Mouse (Mus musculus) right cerebral cortex, postnatal 14 days (tissue): ENCODE data around the gene Lrig1.

ENCODE experiments used
- DNase-seq: peaks from one replicate; pipeline ENCODE4 v3.0.0; 2022

Lrig1 gene

DNA sequence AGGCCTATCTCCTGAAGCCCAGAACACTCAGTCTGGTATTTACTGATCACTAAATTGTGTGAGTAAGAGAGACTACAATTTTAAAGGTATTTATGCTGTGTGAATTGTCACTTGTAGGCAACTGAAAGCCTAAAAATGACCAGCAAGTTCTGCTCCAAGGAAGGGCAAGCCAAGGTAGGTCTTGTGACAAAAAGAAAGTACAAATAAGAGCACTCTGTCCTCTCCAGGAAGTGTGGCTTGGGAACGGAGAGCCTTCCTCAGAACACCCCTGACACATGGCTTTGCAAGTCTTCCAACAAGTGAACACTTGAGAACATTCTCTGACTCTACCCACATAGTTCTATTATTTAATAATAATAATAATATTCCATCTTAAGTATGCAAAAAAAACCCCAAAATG is 2.5 kb downstream of the Lrig1 start:
- DNase-seq: no peak

DNA sequence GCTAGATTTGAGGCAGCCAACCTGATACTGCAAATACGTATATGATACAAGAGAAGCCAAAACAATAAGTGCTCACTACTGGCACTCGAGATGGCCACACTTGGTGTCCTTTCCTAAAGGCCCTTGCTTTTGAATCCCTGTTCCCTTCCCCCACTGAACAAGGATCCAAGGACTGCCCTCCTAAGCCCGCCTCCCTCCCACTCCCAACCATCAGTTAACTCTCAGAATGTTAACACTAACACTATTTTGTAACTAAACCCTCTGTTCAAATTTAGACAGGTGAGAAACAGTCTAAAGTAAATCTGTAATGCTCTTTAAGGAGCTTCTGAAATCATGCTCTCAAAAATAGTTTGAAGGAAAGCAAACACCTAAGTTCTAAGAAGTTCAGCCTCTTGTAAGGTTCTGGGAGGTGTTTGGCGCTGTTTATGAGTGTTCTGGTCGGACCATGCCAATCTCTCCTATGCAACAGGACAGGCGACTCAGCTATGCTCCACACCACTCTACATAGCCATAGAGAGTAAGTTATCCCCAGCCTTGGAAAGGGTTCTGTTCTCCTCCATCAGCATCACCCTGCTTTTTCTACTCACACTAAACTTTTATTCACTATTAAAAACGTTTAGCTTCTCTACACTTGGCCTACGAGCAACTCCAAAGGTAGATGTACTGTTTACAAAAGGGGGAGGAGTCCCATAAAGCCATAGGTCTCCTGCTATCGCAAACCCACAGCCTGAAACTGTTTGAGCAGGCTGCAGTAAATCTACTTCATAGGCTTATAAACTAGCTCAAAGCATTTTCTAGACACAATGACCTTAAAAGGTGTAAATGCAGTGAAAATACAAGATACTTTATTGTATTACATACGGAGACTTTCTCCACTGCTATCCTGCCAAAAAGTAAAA is 3.5 kb downstream of the Lrig1 start:
- no peak for DNase-seq

DNA sequence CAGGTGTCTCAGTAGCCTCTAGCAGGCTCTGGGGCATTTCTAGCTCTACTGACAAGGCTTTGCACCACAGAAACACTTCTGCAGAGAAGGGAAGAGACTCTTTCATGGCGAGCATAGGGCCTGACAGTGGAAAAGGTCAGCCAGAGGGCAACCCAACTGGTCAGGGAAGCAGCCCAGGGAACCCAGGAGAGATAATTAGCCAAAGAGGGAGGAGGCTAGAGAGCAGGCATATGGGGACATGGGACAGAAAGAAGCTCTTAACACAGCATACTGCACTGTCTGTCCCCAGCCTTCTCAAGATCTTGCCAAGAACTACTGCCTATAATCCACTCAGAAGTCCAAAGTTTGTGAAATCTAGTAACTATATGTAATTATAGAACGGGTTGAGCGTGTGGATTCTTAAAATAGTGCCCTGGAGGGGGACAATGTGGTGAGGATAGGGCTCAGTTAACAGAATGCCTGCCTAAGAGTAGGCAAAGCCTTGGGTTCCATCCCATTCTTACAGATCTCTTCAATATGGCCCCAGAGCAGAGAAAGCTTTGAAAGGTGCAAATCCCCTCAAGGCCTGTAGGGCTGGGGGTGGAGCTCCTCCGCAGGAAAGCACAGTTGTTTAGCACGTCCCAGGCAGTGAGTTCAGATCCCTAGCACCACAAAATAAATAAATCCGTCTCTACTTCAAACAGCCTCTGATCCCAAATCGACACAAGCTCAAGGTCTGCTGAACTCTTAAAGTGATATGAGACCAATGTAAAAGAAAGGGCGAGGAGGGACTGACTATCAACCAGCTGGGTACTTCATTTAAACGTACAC is 4.6 kb downstream of the Lrig1 start:
- no peak for DNase-seq

DNA sequence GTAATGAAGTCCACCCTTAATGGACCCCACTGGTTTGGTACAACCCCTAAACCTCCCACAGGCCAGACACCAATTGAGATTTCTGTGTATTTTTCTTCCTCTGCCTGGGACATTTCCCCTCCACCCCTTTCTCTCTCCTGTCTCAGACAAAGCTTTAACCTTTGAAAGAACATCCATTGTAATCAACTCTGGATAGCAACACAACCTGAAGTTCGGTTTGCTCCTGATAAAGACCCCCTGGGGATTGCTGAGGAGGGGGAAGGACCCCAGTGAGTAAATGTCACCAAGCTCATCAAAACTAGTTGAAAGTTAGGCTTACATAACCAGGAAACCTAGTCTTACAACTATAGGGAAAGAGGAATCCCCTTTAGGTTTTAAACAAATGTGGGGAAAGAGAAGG is 5.5 kb downstream of the Lrig1 start:
- no peak for DNase-seq

- DNase-seq: no peak
Observed at GRCm38 (mm10) chr6:94693091-94693490, 6.9 kb downstream of the Lrig1 start.

DNA sequence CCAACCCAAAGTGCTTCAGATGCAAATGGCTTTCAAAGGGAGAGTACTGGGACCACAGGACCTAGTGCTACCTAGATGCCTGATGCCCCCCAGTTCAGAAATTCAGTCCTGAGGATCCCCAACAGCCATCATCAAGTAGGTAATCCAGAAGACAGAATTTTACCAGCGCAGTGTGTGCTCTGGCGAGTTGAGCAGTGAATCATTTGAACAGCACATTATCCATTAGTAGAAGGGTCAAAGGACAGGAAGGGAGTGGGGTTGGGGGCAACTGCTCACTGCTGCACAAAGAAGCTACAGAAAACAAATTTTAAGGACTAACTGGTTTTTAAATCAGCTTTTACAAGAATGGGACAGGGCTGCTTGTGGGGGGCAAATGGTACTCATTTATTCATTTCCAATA is 8.0 kb downstream of the Lrig1 start:
- no peak for DNase-seq

GRCm38 (mm10) chr6:94690247-94690646 is 9.7 kb downstream of the Lrig1 start:
- DNase-seq: no peak

- DNase-seq: no peak
Observed at GRCm38 (mm10) chr6:94688722-94689121, 11.2 kb downstream of the Lrig1 start.

DNA sequence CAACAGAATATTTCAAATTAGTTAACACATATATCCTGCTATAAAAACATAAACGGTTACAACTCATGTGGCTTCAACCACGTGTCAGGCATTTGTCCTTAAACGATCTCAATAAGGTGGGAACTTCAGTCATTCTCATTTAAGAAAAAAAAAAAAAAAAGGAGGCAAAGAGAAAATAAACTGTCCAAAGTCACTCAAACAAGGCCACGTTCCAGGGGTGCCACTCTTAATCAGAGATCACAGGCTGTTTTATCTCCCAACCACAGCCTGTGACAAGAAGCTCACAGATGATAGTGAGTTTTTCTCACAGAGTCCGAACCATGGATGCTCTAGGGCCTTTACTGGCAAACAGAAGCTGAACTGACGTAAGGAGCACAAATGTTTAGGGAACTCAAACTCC is 13.9 kb downstream of the Lrig1 start:
- no peak for DNase-seq

DNA sequence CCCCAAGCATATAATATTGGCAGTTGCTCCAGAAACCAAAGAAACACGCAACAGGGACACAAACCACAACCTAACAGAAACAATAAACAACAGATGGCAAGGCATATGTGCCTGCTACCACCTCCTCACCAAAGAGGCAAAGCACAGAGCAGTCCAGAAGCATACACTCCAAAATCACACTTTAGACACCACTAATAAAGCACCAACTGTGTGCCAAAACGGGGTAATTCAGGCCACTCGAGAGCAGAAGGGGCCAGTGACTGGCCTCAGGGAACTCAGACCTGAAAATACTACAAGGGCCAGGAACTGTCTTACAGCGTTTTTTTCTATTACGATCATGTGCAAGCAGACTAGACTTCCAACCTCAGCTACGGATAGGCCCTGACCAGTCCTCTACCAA is 14.3 kb downstream of the Lrig1 start:
- no peak for DNase-seq

DNA sequence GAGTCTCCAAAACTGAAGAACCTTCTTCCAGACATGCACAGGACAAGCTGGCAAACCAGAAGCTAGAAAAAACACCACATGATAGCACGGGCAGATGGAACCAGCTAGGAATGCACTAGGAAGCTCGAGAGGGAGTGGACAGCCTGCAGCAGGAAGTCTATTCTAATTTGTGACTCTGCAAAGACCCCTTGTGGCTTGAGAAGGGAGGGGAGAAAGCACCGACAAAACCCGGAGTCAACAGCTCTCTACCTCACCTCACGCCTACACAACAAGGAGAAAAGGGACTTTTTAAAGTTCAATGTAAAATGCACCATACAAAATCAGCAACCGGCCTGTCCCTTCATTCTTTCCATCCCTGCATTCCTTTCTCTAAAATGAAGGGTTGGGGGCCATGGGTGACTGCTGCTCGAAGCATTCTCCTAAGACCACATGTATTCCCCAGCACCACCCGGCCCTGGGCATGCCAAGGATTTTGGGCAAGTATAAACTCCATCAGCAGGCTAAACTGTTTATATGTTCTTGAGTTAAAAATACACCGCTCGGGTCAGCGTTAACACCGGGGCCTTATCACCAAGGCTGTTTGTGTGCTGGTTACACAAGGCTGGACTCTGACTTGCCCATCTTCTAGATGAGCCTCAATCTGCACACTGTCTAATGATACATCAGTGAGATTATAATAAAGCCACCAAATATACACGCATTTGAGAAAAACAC is 15.0 kb downstream of the Lrig1 start:
- no peak for DNase-seq

DNA sequence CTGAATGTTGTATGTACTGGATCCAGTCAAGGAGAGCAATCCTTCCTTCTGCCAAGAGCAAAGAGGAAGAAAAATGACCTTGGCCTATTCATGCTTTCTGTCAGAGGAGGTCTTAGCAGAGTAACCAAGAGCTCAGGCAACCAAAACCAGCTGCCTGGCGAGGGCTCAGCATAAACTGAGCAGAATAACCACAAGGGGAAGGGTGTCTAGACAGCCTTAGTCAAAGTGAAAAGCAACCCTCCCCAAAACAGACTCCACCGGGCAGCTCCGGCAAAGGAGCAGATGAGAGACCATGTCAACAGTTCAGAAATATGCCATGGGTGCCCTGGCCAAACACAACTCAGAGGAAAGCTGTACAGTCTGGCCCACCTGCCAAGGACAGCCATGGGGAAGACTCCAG is 16.3 kb downstream of the Lrig1 start:
- DNase-seq: no peak

GRCm38 (mm10) chr6:94682270-94682618 is 17.7 kb downstream of the Lrig1 start:
- no peak for DNase-seq

DNA sequence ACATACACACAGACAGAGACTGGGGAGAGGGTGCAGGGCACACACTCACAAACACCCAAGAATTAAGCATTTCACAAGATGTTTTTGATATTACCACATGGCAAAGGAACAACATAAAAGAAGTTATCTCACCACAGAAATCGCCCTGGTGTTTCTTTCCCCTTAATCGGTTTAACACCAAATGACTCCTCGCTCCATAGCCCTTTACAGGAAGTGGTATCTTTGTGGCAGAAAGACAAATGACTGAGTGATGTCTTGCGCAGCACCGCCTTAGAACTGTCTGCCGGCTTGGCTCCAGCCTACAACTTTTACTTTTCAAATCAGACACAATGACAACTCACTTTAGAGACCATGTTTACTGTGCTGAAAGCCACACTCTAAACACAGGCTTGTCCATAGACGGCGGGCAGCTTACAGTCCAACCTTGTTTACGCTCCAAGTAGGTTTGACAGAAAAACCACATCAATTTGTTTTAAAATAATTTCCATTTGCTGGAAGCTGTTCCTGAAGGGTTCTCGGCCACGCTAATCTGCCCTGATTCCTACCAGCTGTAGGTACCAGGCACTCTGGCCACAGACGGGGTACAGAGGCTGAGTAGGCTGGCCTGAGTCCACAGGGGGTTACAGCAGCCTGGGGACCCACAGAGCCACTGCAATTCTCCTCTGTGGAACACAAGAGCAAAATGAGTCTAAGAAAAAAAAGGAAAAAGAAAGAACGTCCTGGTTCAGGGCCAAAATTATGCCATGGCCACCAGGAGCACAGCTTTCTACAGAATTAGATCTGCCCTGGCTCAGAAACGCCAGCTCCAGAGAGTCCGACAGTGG is 18.3 kb downstream of the Lrig1 start:
- DNase-seq: no peak

GRCm38 (mm10) chr6:94680760-94681445 is 19.1 kb downstream of the Lrig1 start:
- no peak for DNase-seq

DNA sequence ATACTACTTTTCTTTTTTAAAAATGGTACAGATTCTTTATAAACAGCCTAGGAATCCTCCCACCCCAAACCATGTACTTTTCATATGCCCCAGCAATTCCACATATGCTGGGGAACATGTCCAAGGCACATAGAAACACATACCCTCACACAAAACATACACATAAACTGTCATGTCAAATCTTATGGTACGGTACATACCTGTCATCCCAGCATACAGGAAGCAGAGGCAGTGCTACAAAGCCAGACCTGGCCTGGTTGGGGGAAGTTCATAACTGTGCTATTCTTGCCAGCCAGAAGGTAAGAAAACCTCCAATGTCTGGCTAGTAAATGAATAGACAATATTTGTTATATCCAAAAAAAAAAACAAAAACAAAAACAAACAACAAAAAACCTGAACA is 20.7 kb downstream of the Lrig1 start:
- DNase-seq: no peak

- DNase-seq: no peak
Observed at GRCm38 (mm10) chr6:94678377-94679164, 21.4 kb downstream of the Lrig1 start.

- no peak for DNase-seq
Observed at GRCm38 (mm10) chr6:94677448-94677847, 22.5 kb downstream of the Lrig1 start.

DNA sequence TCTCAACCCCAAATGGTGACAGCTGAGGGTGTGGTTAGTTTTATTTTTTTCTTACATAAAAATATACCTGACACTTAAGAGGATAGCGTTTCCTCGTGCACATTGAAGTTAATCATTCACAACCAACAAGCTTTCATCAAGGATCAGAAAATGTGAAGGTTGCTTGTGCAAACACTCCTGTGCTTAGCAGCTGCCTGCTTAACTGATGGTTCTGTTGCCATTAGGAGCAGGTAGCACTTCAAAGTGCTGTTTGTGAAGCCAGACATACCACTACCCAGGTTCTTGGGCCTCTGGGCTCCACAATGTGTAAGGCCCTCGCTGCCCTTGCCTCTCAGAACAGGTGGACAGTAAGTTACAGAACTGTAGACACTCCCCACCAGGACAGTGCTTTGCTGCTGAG is 23.1 kb downstream of the Lrig1 start:
- no peak for DNase-seq

DNA sequence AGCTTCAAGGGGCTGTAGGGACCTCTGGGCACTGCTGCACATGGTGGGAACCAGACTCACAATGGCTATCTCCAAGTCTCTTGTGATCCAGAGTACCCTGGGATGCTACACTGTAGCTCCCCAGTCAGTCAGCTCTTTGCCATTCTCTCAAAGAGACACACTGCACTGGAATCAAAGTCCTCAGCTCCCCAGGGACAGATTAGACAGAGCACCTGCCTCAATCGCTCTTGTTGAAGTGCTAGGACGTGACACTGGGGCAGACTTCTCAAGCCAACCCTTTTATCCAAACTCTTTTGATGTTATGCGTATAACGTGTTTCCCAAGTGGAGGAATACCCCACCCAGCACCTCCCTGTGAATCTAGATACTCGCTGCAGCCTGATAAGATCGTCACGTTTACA is 23.7 kb downstream of the Lrig1 start:
- no peak for DNase-seq

DNA sequence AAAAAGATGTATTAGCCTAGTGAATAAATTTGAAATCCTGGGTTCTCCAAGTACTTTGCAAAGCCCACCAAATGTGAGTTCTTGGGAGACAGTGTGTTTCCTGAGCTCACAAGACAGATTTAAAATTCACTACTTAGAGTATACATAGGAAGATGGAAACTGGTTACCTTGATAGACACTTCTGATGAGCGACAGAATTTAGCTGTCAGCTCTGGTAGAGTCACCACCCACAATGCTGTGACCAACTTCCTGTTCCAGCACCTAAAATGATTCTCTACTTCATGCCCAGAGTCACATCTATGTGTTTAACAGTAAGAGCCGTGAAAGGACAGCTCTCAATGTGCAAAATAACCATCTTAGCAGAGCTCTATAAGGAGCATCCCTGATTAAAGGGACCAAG is 27.5 kb downstream of the Lrig1 start:
- no peak for DNase-seq
